Mouse (Mus musculus): ENCODE results near the gene Kirrel3.

The Kirrel3 gene

DNA sequence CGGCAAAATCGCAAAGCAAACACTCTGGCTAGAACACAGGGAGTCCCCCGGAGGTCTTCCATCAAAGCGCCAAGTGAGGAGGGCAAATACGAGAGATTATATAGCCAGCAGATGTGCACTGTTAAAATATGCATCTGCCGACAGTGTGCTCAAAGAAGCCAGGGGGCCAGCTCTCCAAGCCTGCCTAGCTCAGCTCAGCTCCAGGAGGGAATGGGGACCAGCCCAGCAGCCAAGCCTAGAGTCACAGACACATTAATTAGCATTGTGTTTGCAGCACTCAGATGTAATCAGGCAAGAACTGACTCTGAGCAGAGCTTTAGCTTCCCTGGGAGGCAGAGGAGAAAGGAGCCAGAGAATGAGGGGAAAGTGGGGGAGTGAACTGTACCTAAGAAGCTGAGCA is 461.6 kb downstream of the Kirrel3 start:
- DNase-seq (ENCODE audit: low spot score in 2 of 2), result no peak

DNA sequence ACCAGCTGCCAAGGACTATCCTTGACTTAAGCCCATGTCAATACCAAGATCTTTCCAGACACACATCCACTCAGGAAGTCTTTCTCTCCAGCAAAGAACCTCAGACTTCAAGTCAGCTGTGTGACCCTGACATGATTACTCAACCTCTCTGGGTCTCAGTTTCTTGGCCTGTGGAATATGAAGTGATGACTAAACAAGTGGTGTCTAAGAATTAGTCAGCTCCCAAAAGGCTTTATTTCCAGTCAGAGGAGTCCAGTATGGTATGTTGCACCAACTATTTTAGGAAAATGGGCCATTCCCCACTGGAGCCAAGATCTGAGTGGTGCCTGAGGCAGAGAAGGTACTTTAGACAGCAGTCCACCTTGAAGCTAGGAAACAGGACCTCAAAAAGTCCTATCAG is 462.0 kb downstream of the Kirrel3 start:
- no peak for DNase-seq (ENCODE audit: low spot score in 2 of 2)

DNA sequence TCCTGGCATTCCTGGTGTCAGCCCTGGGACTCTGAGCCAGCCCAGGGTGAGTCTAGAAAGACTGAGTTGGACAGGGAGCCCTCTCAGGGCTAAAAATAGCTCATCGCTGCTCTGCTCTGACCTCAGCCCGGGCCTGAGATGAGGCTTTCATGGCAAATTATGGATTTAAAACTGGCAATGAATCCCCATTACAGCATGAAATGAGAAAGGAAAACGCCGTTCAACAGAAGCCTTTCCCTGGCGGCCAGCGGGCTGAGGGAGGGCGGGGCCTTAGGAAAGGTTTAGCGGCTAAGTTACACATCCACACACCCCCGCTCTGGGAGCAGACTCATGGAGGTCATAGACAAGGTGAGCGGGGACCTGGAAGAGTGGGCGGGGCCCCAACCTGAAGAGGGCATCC is 467.7 kb downstream of the Kirrel3 start:
- DNase-seq (ENCODE audit: low spot score in 2 of 2), result no peak

DNA sequence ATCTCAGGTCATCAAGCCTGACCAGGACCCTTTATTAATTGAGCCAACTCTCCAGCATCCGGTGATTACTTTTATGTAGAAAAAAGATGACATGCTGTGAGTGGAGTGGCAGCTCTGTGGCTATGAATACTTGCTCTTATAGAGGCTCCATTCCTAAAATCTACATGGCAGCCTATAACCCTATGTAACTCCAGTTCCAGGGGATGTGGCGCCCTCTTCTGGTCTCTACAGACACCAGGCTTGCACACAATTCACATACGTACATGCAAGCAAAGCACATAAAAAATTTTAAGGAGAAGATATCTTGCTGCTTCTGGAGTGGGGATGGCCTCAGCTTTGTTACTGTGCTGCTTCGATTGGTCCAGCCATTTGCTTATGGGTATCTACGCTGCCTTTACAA is 468.5 kb downstream of the Kirrel3 start:
- no peak for DNase-seq (ENCODE audit: low spot score in 2 of 2)

- no peak for DNase-seq (ENCODE audit: low spot score in 2 of 2)
Observed at GRCm38 (mm10) chr9:34956512-34956911, 470.8 kb downstream of the Kirrel3 start.

DNA sequence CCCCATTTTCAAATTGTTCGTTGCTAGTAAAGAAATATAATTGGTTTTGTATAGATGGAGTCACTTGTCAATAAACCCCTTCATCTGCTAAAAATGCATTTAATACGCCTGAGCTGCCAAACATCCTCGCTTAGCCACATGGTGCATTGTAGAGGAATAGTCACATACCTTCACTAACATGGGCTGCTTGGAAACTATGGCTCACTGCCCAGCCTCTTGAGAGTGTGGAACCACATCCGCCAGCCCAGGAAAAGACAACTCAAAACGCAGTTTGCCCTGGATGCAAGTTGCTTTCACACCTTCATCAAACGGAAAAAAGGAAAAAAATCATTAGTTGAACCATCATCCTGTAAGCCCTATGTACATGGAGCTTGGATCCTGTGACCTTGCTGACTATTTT is 472.0 kb downstream of the Kirrel3 start:
- DNase-seq (ENCODE audit: low spot score in 2 of 2), result no peak

DNA sequence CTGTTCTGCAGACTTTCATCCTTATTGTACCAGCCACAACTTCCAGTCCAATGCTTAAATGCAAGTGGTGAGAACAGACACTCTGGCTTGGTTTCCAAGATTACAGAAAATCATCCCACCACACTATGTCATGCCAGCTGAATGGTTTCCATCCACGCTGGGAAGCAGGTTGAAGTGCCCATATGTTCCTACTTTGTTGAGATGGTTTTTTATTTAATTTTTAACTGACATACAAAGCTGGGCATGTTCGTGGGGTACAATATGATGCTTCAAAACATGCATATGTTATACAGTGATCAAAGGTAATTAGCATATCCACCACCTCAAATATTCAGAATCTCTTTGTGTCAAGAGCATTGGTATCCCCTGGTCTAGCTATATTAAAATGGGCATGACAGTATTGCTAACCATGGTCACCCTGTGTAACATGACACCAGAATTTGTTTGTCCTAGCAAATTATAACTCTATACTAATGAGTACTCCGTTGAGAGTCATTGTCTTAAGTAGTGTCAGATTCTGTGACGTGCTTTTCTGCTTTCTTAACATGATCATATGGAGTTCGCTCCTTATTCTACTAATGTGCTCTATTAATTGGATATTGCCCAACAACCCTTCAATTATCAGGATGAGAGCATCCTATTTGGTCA is 472.6 kb downstream of the Kirrel3 start:
- DNase-seq (ENCODE audit: low spot score in 2 of 2), result no peak

DNA sequence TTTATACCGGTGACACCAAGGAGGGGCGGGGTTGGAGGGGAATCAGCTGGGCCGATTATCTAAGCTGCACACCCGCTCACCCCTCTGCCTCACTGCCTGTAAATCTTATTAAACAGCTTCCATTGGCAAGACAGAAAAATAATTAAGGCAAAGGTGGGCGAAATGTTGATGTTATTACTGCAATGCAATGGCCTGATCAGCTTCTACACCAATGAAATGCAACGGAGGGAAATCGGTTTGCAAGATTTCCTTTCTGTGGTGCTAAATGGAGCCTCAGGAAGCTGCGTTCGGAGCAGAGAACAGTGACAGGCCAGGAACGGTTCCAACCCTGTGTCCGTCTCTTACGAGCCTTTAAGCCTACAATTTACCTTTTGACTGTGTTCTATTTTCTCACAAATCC is 475.0 kb downstream of the Kirrel3 start:
- no peak for DNase-seq (ENCODE audit: low spot score in 2 of 2)

- no peak for DNase-seq (ENCODE audit: low spot score in 2 of 2)
Observed at GRCm38 (mm10) chr9:34961171-34961570, 475.5 kb downstream of the Kirrel3 start.

DNA sequence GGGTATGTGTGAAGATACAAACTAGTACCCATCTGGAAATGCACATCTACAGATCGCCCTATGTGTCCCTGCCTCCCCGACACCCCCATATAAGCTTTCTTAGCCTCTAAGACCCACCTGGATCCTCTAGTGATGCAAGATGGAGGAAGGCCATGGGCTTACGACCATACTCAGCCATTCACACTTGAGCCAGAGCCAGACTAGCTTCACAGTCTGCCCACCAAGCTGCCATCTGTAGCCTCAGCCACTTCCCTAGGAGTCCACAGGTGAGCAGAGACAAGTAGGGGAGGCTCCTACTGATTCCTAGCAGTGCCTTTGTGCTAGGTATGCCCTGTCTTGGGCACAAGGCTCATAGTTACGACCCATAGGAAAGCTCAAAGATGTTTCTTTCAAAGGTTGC is 476.6 kb downstream of the Kirrel3 start:
- no peak for DNase-seq (ENCODE audit: low spot score in 2 of 2)

- DNase-seq (ENCODE audit: low spot score in 2 of 2), result no peak
Observed at GRCm38 (mm10) chr9:34963593-34963992, 477.9 kb downstream of the Kirrel3 start.

- no peak for DNase-seq (ENCODE audit: low spot score in 2 of 2)
Observed at GRCm38 (mm10) chr9:34964172-34965040, 478.7 kb downstream of the Kirrel3 start.

DNA sequence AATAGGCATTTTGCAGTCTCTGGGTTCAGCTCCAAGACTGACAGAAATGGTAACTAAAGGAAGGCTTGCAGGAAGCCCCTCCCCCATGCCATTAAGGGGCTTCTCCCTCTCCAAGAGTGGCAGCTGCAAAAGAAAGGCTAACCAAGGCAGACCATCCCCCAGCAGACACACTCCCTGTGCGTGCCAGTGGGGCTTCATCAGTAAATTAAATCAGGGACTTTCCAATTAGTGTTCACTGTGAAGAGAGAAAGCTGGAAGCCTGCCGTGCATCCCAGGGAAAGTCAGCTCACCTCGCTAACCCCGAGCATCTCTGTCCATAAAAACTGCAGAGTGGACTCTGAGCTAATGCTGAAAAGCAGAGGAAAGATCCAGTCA is 479.3 kb downstream of the Kirrel3 start:
- DNase-seq (ENCODE audit: low spot score in 2 of 2), result no peak

DNA sequence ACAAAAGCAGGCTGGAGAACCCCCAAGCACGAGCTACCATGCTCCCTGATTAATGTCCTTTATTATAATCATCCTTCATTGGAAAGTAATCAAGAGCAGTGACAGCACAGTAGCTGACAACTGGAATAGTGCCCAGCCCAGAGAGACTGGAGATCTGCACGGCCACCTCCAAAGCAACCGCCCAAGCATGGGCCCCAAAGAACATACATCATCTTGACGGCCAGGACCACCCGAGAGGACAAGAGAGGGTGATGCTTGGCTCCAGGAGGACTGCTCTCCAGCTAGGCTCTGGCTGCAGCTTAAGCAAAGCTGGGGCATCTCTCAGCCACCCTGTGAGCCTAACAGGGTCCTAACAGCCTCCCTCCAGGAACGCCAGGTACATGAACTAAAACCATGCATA is 482.1 kb downstream of the Kirrel3 start:
- DNase-seq (ENCODE audit: low spot score in 2 of 2), result no peak

GRCm38 (mm10) chr9:34969881-34970490 is 484.3 kb downstream of the Kirrel3 start:
- no peak for DNase-seq (ENCODE audit: low spot score in 2 of 2)

DNA sequence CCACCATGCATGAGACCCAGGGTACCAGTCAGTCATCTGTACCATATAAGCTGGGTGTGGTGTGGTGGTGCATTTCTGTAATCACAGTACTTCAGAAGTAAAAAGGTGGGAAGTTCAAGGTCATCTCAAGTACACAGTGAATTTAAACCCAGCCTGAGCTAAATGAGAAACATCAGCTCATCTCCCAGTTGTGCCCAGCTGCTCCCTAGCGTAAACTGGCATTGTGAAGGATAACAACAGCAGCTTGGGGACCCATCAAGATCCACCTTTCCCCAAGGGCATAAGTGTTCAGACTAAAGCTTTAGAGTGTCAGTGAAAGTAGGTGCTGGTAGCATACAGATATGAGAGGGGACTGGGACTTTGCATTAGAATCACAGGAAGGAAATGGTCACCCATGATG is 488.6 kb downstream of the Kirrel3 start:
- DNase-seq (ENCODE audit: low spot score in 2 of 2), result no peak

DNA sequence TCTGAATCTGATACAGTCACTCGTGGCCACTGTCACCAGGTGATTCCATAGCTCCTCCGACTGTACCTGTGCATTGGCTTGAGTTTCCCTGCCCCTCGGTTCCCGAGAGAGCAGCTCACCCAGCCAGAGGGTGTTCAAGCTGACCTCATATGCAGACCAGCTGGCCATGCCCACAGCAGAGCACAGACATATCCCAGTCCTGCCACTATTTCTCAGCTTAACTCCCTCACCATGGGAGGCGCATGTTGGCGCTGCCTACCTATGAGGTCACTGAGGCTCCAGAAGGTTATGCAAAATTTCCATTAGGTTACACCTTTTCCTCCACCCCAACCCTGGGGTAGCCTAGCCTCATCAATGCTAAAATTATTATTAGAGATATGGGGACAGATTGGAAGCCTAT is 489.6 kb downstream of the Kirrel3 start:
- DNase-seq (ENCODE audit: low spot score in 2 of 2), result no peak

GRCm38 (mm10) chr9:34976596-34977462 is 491.1 kb downstream of the Kirrel3 start:
- DNase-seq (ENCODE audit: low spot score in 2 of 2), result no peak

DNA sequence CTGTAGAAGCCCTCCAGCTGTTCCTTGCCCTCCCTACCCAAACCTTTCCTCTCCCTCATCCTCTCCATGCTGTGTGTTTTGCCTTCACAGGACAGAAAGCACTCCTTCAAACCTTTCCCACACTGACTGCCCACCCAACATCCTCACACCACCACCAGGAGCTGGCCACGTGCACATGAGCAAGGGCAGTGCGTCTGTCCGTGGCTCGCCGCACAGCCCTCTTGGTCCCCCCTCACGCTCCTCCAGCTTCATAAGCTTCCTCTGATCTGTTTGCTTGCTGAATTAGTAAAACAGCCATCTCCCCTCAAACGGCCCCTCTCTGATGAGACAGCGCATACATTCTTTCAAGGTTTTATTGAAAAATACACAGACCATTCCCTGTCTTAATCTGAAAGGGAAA is 492.0 kb downstream of the Kirrel3 start:
- DNase-seq (ENCODE audit: low spot score in 2 of 2), result no peak

DNA sequence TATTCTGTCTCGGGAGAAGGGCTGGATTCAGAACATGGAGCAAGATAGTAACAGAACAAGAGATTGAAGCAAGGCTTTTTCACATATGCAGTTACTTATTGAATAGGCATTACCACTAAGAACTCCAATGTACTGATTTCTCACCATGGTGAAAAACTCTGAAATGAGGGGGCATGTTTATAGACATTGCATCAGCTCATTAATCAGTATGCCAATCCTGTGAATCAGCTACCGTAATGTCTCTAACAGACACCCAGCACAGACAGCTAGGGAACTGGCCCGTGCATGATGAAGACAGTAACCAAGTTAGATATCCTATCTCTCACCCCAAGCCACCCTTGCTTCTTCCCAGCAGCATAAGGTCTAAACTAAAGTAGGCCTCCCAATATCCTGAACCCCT is 492.5 kb downstream of the Kirrel3 start:
- DNase-seq (ENCODE audit: low spot score in 2 of 2), result no peak

GRCm38 (mm10) chr9:34980516-34981265 is 495.0 kb downstream of the Kirrel3 start:
- no peak for DNase-seq (ENCODE audit: low spot score in 2 of 2)
